Mouse (Mus musculus): ENCODE results near the gene Mei4.

Mei4 gene

DNA sequence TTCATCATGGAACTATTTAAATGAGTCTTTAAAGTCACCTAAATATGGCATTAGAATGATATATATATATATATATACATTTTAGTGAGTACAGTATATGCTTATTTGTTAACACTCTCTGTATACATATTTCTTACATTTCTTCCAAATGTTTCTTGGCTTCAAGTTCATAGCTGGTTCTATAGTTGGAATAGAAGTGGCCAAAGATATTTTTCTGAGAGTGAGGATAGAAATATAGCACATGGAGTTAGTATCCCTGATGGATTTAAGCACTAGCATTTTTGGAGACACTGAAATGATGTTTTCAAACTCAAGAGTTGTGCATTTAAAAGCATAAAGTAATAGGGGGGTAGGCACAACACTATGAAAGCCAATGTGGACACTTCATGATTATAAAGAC is 272.6 kb downstream of the Mei4 start:
- no peak for DNase-seq (ENCODE audit: low spot score in 2 of 2)

DNA sequence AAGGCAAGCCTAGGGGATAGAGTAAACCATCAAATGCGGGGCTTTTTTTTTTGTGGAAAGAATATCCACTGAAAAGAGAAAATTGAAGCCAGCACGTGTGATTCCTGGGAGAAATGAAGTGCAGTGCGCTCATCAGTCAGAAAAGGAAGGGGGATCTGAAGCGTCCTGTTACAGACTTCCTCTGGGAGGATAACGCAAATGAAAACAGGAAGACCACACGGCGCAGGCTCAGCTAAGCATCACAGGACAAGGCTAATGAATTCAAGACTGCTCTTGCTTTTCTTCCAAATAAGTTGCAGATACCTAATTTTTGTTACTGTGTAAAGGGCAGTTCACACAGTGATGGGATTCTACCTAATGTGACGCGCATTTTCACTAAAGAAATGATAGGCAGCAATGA is 296.7 kb downstream of the Mei4 start:
- no peak for DNase-seq (ENCODE audit: low spot score in 2 of 2)

DNA sequence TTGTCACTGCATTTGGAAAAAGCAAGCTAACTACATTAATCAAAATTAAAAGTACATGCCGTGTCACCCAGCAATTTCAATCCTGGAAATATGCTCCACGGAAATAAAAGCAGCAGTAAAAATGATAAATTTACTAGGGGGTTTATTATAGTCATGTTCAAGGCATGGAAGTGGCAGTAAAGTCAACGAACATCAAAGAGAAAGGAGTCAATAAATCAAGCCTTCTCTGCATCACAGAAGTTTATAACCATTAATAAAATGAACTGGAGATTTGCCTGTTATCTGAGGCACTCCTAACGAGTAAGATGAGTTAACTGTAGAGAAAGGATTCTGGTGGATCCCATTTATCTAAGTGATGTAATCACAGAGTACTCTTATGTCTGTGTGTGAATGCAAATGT is 298.9 kb downstream of the Mei4 start:
- DNase-seq (ENCODE audit: low spot score in 2 of 2): no peak

DNA sequence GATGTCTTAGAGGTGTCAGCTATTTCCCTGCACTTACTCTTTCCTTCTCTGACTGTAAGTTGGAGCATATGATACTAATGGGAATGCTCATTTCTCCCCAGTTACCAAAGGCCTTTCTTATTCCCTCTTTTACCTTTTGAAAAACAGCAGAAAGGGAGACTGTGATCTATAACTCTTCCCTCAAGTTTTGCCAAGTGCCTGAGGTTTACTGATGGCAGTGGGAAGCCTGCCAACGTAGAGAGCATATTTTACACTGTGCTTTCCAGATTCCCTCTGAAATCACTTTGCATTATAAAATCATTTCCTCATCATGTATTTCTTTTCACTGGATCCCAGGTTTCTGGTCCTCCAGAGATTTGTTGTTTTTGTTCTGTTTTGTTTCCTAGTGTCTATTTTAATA is 354.5 kb downstream of the Mei4 start:
- DNase-seq (ENCODE audit: low spot score in 2 of 2): no peak

DNA sequence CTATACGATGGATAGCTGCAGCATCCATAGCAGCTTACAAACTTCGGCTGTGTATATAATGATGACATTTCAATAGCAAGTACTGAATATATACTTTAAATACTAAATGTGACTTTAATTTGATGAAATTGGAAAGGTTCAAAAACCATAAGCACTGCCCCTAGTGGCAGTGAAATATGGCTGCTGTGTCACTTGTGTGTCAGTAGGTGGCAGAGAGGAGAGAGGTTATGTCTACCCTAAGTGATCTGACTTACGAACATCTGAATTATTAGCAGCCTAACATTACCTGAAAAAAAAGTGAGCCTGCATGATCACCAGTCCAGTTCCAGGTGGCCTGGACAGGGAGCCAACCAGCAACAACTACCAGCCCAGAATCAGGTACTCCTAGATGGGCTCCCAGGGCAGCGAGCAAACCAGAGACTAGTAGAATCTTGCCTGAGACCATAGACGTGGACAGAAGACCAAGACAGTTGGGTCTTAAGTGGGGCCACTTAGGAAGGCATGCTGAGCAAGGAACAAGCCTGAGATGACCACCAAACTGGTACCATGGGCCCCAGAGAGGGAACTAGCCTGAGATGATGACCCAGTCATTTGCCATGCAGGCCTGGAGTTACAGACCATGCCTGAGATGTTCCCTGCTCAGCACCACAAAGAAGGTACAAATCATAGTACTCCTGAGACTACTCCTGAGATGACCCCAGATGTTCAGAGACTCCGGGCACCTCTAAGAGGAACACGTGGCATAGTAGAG is 384.4 kb downstream of the Mei4 start:
- no peak for DNase-seq (ENCODE audit: low spot score in 2 of 2)
